Mouse (Mus musculus) cerebellum, adult 2 months (tissue): ENCODE results near the gene Slc8b1. TPM values are rescaled to one million over a fixed set of nuclear protein-coding genes. Genes with fewer than 3 reads are reported as not detected.

Experiments used
- DNase-seq, 2 experiments: peaks; one replicate each; pipeline ENCODE4 v3.0.0; 2021
- H3K27ac ChIP-seq: fragments of 200-500 bp; 2 replicates; pipeline ENCODE4 v1.5.1; 2012; ENCODE audit warnings: low read length, control low read depth, inconsistent platforms; ENCODE audit not compliant: insufficient read depth
- H3K27me3 ChIP-seq: fragments of 200-500 bp; 2 replicates; pipeline ENCODE4 v1.6.1; 2012; ENCODE audit warnings: inconsistent platforms, mild to moderate bottlenecking, low read length, moderate library complexity; ENCODE audit not compliant: control insufficient read depth, insufficient read depth
- H3K4me1 ChIP-seq: fragments of 200-500 bp; 2 replicates; pipeline ENCODE4 v1.6.1; 2011; ENCODE audit warnings: low read length; ENCODE audit not compliant: control insufficient read depth, insufficient read depth
- H3K4me3 ChIP-seq: fragments of 200-500 bp; replicated peaks from 2 replicates; pipeline ENCODE3; 2011; ENCODE audit warnings: mild to moderate bottlenecking, low read depth, low read length, control low read depth; ENCODE audit not compliant: insufficient read depth
- CTCF ChIP-seq: fragments of 200-500 bp; IDR thresholded peaks from 2 replicates; pipeline ENCODE4 v1.5.1; 2011; ENCODE audit warnings: low read depth, mild to moderate bottlenecking, control low read depth, low read length, moderate library complexity, borderline replicate concordance; ENCODE audit not compliant: insufficient read depth
- POLR2A ChIP-seq: fragments of 200-500 bp; IDR thresholded peaks from 2 replicates; pipeline ENCODE4 v1.6.1; 2011; ENCODE audit warnings: low read length, control low read depth, borderline replicate concordance; ENCODE audit not compliant: insufficient read depth
- WGBS: fragments of 180-500 bp; shearing (Covaris S2); methylation state at CpG from one replicate; pipeline ENCODE4 v1.1.7; 2018; 5-methylcytosine and 5-hydroxymethylcytosine counted together
- polyA plus RNA-seq: library from polyadenylated mRNA; depleted of rRNA; stranded (reverse); fragments of >200 nt; gene quantifications from 2 replicates; pipeline ENCODE4 v1.2.3, GENCODE M21; 2012

The Slc8b1 gene
- polyA plus RNA-seq, 1 experiment: 8.2 TPM

GRCm38 (mm10) chr5:120507311-120507710 is 3.7 kb upstream of the Slc8b1 start:
- DNase-seq: no peak
- peaks cover 6% of the 10 kb centered on the region; the same call in 1 of the 2 replicates for H3K4me1 ChIP-seq
- TF ChIP-seq POLR2A (no peak), CTCF (no peak)
- no peak overlapping the region for H3K4me3 ChIP-seq
- H3K27me3 ChIP-seq: no peaks in the 10 kb centered on the region
- WGBS: 75% methylated on average over 4 of the region's 4 CpGs
- no peak overlapping the region for H3K27ac ChIP-seq

- no peak overlapping the region for H3K27ac ChIP-seq
- no peak for TF ChIP-seq CTCF
- TF ChIP-seq POLR2A: no peak
- DNase-seq: no peak
- 29% methylated on average over 14 of the region's 14 CpGs for WGBS
- no peaks in the 10 kb centered on the region for H3K27me3 ChIP-seq
- no peaks in the 10 kb centered on the region for H3K4me1 ChIP-seq
- peak overlapping the region; percentile 54 for H3K4me3 ChIP-seq
These were observed 764 bp downstream of the Slc8b1 start for GRCm38 (mm10) chr5:120511643-120512220.

- H3K27ac ChIP-seq: no peak overlapping the region
- 69% methylated on average over 15 of the region's 15 CpGs for WGBS
- H3K4me1 ChIP-seq: no peaks in the 10 kb centered on the region
- no peak for TF ChIP-seq CTCF
- TF ChIP-seq POLR2A: no peak
- DNase-seq: no peak
- H3K27me3 ChIP-seq: no peaks in the 10 kb centered on the region
- no peak overlapping the region for H3K4me3 ChIP-seq
These were observed 2.1 kb downstream of the Slc8b1 start for GRCm38 (mm10) chr5:120512911-120513555.

GRCm38 (mm10) chr5:120514031-120514677 is 3.2 kb downstream of the Slc8b1 start:
- no peak overlapping the region for H3K4me3 ChIP-seq
- H3K4me1 ChIP-seq: no peaks in the 10 kb centered on the region
- DNase-seq: no peak
- no peak overlapping the region for H3K27ac ChIP-seq
- TF ChIP-seq POLR2A (no peak), CTCF (no peak)
- no peaks in the 10 kb centered on the region for H3K27me3 ChIP-seq
- WGBS: 84% methylated on average over 9 of the region's 9 CpGs

- TF ChIP-seq POLR2A: no peak
- no peak for TF ChIP-seq CTCF
- Histone ChIP-seq H3K27me3 (no peaks in the 10 kb centered on the region), H3K27ac (no peak overlapping the region), H3K4me1 (no peaks in the 10 kb centered on the region), H3K4me3 (no peak overlapping the region)
- WGBS: 19% methylated on average over 4 of the region's 4 CpGs
- DNase-seq: no peak
These were observed 3.8 kb downstream of the Slc8b1 start for GRCm38 (mm10) chr5:120514754-120515153.

GRCm38 (mm10) chr5:120515451-120515850 is 4.5 kb downstream of the Slc8b1 start:
- Histone ChIP-seq H3K27ac (no peak overlapping the region), H3K27me3 (no peaks in the 10 kb centered on the region), H3K4me1 (no peaks in the 10 kb centered on the region), H3K4me3 (no peak overlapping the region)
- no peak for TF ChIP-seq POLR2A
- no peak for TF ChIP-seq CTCF
- no peak for DNase-seq
- 86% methylated on average over 7 of the region's 7 CpGs for WGBS

- Histone ChIP-seq H3K27ac (no peak overlapping the region; the same call in 1 of the 2 replicates), H3K4me1 (no peaks in the 10 kb centered on the region), H3K27me3 (no peaks in the 10 kb centered on the region), H3K4me3 (no peak overlapping the region)
- DNase-seq: no peak
- 71% methylated on average over 15 of the region's 15 CpGs for WGBS
- TF ChIP-seq POLR2A (no peak), CTCF (no peak)
These were observed 5.4 kb downstream of the Slc8b1 start for GRCm38 (mm10) chr5:120516221-120516984.
